Mouse (Mus musculus) gastrocnemius, postnatal 14 days (tissue): ENCODE results near the gene Ssh1. TPM values are rescaled to one million over a fixed set of nuclear protein-coding genes. Genes with fewer than 3 reads are reported as not detected.

Experiments
- DNase-seq: peaks from one replicate; pipeline ENCODE4 v3.0.0; 2021; ENCODE audit warnings: mixed read lengths
- intact Hi-C: fragments of 180-260 bp; cut with DNase I; formaldehyde crosslinking; loops from one replicate; pipeline ENCODE4 v1.15.1; 2025; ENCODE audit warnings: low total_unique reads
- total RNA-seq, 2 experiments: library from RNA; stranded (reverse); gene quantifications; 2 replicates each; pipeline ENCODE4 v1.2.3; 2021

The Ssh1 gene
- total RNA-seq, 2 experiments from 2014 or later, result 5.6 to 8.9 TPM

DNA sequence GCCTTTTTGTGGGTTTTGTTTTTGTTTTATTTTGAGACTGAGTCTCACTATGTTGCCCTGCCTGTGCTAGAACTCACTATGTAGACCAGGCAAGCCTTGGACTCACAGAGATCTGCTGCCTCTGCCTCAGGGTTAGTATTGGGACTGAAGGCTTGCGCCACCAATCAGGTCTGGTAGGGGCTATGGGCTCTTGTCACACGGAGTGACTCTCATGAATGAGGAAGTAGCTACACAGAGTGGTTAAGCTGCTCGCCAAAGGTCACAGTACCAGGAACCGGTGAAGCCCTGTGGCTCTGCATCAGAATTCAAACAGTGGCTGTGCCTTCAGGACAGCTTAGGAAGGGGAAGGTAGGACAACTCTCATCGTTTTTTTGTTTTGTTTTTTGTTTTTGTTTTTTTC, 5.7 kb upstream of the Ssh1 start:
- intact Hi-C loops, result no loop called here
- DNase-seq, result no peak

GRCm38 (mm10) chr5:113996458-113996857, 2.8 kb upstream of the Ssh1 start:
- intact Hi-C loops, result no loop called here
- DNase-seq, result no peak

DNA sequence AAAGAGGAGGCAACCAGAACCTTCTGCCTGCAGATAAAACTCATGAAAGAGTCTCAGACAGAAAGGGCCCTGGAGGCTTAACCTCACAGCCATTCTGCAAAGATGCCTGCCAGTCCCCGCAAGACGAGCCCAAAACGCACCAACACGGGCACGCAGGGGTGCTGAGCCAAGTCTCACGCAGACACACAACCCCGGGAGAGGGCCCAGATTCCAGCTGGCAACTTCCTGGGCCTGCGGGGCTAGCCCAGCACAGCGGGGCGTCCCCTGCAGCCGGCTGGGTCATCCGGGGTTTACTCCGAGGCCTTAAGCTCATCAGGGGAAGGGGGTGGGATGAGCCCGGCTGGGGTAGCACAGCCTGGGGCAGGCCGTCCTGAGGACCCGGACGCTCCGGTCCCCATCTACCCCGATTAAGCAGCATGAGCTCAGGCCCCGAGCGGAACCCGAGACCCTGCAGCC, 635 bp downstream of the Ssh1 start:
- intact Hi-C loops, result no loop called here
- peak; percentile 64 for DNase-seq

GRCm38 (mm10) chr5:113992339-113992831, 1.3 kb downstream of the Ssh1 start:
- peak; percentile 54 for DNase-seq
- intact Hi-C loops, result no loop called here

DNA sequence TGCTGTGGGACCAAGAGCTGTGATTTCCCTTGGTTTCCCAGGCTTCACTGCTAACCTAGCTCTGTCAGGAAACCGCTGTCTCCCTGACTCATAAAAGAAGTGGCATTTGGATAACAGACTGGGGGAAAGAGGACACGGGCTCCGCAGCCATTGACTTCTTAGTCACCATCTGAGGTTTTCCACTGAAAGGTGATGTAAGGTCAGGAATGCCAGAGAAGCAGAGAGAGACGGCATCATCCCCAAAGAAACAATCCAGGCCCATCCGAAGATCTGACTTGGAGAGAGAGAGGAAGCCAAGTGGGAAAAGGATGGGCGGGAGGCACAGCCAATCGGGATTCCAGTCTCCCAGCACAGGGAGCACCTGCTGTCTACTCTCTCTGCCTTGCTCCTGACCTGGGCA, 2.6 kb downstream of the Ssh1 start:
- no peak for DNase-seq
- intact Hi-C loops, result no loop called here

GRCm38 (mm10) chr5:113990593-113990992, 3.1 kb downstream of the Ssh1 start:
- intact Hi-C loops, result no loop called here
- no peak for DNase-seq

DNA sequence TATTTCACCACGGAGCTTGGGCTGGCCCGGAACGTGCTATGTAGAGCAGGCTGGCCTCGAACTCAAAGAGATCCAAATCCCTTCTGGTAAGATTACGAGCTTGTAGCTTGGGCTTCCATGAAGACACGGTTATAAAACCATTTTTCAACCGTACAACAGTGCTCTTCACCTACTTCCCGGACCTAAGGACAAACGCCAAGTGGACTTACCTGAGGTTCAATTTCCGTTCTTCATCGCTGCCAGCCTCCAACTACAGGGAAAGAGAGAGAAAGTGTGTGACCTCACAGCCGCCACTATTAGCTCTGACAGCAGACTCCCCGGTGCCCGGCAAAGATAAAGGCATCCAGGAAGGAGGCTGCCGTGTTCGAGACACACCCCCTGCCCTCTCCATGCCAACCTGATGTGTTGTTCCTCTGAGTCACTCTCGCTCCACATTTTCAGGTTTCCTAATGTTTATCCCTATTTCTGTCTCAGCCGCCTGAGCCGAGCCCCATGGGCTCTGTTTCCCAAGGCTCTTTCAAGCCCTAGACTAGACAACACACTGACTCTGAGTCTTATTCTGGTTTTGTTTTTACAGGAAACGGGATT, 4.2 kb downstream of the Ssh1 start:
- intact Hi-C loops, result no loop called here
- no peak for DNase-seq

GRCm38 (mm10) chr5:113986182-113986961, 7.3 kb downstream of the Ssh1 start:
- intact Hi-C loops, result no loop called here
- DNase-seq, result peak; percentile 77

- DNase-seq, result no peak
- intact Hi-C loops, result no loop called here
Measured at GRCm38 (mm10) chr5:113985737-113986136, 8.0 kb downstream of the Ssh1 start.

- intact Hi-C loops, result no loop called here
- DNase-seq, result no peak
Measured at GRCm38 (mm10) chr5:113984025-113984740, 9.5 kb downstream of the Ssh1 start.

GRCm38 (mm10) chr5:113983541-113983940, 10.2 kb downstream of the Ssh1 start:
- intact Hi-C loops, result no loop called here
- DNase-seq, result no peak

GRCm38 (mm10) chr5:113981843-113982242, 11.9 kb downstream of the Ssh1 start:
- intact Hi-C loops, result no loop called here
- DNase-seq, result no peak

DNA sequence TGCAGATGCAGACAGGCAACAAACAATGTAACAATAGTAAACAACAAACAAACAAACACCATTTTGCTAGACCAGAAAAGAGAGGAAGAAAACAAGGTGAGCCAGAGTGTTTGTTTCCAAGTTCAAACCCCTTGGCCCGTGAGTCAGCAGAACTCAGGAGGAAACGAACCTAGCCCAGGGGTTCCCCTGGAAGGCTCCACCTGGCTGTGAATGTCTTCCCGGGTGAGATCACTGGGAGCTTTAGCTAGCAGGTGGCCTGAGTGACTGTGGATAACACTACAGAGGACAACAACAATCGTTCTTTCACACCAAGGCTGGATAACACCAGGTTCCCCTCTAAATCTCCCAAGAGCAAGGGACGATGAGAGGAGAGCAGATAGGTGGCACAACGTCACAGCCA, 12.5 kb downstream of the Ssh1 start:
- no peak for DNase-seq
- intact Hi-C loops, result no loop called here

GRCm38 (mm10) chr5:113980511-113980910, 13.2 kb downstream of the Ssh1 start:
- intact Hi-C loops, result no loop called here
- no peak for DNase-seq

- peak; percentile 52 for DNase-seq
- intact Hi-C loops, result no loop called here
Measured at GRCm38 (mm10) chr5:113977309-113977708, 16.4 kb downstream of the Ssh1 start.

DNA sequence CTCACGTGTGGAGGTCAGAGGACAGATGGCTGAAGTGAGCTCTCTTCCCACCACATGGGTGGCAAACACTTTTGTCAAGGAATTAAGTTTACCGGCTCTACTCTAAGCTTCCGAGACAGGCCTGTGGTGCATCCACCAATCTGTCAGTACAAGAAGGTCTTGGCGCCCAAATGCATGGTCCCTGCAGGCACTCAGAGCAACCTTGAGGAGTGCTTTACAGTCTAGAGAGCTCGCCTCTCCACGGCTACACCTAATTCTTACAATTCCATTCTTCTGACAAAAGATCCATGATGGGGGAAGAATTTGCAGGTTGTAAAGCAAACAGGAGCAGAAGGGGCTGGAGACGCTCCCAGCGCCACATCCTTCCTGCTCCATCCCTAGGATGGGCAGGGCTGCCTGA, 17.1 kb downstream of the Ssh1 start:
- DNase-seq, result no peak
- intact Hi-C loops, result no loop called here

- intact Hi-C loops, result no loop called here
- peak; percentile 74 for DNase-seq
Measured at GRCm38 (mm10) chr5:113975538-113976215, 18.0 kb downstream of the Ssh1 start.

- intact Hi-C loops, result no loop called here
- no peak for DNase-seq
Measured at GRCm38 (mm10) chr5:113974576-113974975, 19.1 kb downstream of the Ssh1 start.

DNA sequence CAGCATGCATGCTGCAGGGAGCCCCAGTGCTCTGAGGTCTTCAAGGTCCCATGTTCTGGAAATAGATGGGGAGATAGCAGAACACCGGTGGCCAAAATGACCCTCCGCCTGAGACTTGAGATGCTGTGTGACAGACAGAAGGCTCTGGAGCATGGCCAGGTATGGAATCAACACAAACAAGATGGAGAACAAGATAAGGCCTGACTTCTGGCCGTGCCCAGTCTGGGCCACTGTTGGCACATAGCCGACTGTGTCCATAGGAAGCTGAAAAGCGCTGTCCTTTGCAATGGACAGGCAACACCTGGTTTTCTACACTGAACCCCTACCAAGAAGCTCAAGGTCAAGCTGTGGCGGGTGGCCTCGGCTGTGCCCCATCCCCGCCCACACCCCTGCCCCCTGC, 19.9 kb downstream of the Ssh1 start:
- no peak for DNase-seq
- intact Hi-C loops, result no loop called here
